Mouse (Mus musculus) liver, adult 2 months (tissue): Measurements from ENCODE around the gene Zfp444. TPM values are rescaled to one million over a fixed set of nuclear protein-coding genes. Genes with fewer than 3 reads are reported as not detected.

Experiments
- DNase-seq: peaks from one replicate; pipeline ENCODE4 v3.0.0-alpha.2; 2011; ENCODE audit warnings: low read depth, low spot score; ENCODE audit errors: extremely low read depth
- H3K27ac ChIP-seq: fragments of 200-500 bp; replicated peaks from 2 replicates; pipeline ENCODE4 v1.5.1; 2012; ENCODE audit warnings: low read depth, mild to moderate bottlenecking, control low read depth, inconsistent platforms, low read length; ENCODE audit not compliant: insufficient read depth
- H3K27me3 ChIP-seq: fragments of 200-500 bp; 2 replicates; pipeline ENCODE4 v1.6.1; 2012; ENCODE audit warnings: mild to moderate bottlenecking, moderate library complexity, low read length, inconsistent platforms; ENCODE audit not compliant: control insufficient read depth, insufficient read depth
- H3K36me3 ChIP-seq: fragments of 200-500 bp; 2 replicates; pipeline ENCODE4 v1.6.1; 2012; ENCODE audit warnings: low read length, inconsistent platforms; ENCODE audit not compliant: control insufficient read depth, insufficient read depth
- H3K4me1 ChIP-seq: fragments of 200-500 bp; 2 replicates; pipeline ENCODE4 v1.6.1; 2011; ENCODE audit warnings: low read length; ENCODE audit not compliant: control insufficient read depth, insufficient read depth
- H3K4me3 ChIP-seq: fragments of 200-500 bp; 2 replicates; pipeline ENCODE4 v1.5.1; 2011; ENCODE audit warnings: low read depth, mild to moderate bottlenecking, control low read depth, low read length, moderate library complexity; ENCODE audit not compliant: insufficient read depth
- H3K79me2 ChIP-seq: fragments of 200-500 bp; 2 replicates; pipeline ENCODE4 v1.6.1; 2012; ENCODE audit warnings: inconsistent platforms, mild to moderate bottlenecking, low read length, moderate library complexity; ENCODE audit not compliant: control insufficient read depth, insufficient read depth
- H3K9ac ChIP-seq: fragments of 200-500 bp; 2 replicates; pipeline ENCODE4 v1.6.1; 2012; ENCODE audit warnings: low read depth, mild to moderate bottlenecking, control low read depth, inconsistent platforms, low read length
- CTCF ChIP-seq: fragments of 200-500 bp; IDR thresholded peaks from 2 replicates; pipeline ENCODE4 v1.5.1; 2011; ENCODE audit warnings: low read depth, low read length, control low read depth
- POLR2A ChIP-seq: fragments of 200-500 bp; IDR thresholded peaks from 2 replicates; pipeline ENCODE4 v1.6.1; 2011; ENCODE audit warnings: low read length, control low read depth; ENCODE audit not compliant: insufficient read depth; ENCODE audit errors: extremely low read depth
- WGBS: fragments of 180-500 bp; shearing (Covaris S2); methylation state at CpG from one replicate; pipeline ENCODE4 v1.1.7; 2018; 5-methylcytosine and 5-hydroxymethylcytosine counted together
- polyA plus RNA-seq: library from polyadenylated mRNA; depleted of rRNA; stranded (reverse); fragments of >200 nt; gene quantifications from 2 replicates; pipeline ENCODE4 v1.2.3, GENCODE M21; 2012
- total RNA-seq: library from RNA; depleted of rRNA; stranded (reverse); fragments of >200 nt; gene quantifications from 2 replicates; pipeline ENCODE4 v1.2.3, GENCODE M21; 2014

The Zfp444 gene
- total and polyA plus RNA-seq, 2 experiments, result 11.0 to 23.9 TPM

DNA sequence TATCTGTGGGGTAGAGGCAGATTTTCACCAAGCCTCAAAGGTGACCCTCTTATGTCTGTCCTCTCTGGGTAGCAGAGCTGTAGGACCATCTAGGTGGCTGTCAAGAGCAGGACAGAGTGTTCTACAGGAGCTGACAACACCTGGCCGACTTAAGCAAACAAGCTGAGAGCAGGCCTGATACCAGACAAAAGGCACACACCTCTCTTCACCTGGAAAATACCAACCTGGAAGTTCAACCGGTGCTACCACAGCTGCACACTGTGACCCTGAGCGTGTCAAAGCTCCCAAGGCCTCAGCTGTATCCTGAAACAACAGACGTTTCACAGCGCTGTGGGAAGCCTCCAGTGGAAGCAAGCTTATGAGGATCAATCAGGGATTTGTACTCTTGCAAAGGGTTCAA lies 24.3 kb upstream of the Zfp444 start:
- Histone ChIP-seq H3K9ac (no peak overlapping the region), H3K4me1 (peaks cover 56% of the 10 kb centered on the region)
- TF ChIP-seq CTCF (no peak), POLR2A (no peak)

DNA sequence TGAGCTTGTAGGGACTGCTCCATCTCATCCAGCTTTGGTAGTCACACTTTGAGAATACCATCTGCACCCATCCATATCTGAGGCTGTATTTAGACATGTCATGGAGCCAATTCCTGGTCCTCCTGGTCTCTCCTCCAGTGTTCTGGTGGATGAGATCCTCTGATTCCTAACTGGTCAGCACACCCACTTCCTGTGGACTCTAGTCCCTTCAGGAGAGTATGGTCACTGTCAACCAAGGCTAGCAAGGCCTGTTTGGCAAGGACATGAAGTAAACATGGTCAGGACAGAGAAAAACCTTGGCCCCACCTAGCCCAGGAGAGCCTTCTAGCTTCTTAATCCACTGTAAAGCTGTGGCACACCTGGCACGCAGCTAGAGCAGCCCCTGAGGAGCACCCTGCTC lies 20.8 kb upstream of the Zfp444 start:
- H3K36me3 ChIP-seq, result no peaks in the 10 kb centered on the region
- peaks cover 76% of the 10 kb centered on the region for H3K79me2 ChIP-seq
- H3K27me3 ChIP-seq, result no peaks in the 10 kb centered on the region
- no peak overlapping the region for H3K4me3 ChIP-seq
- 36% methylated on average over 1 of the region's 1 CpGs for WGBS
- peak; percentile 66 for DNase-seq
- TF ChIP-seq POLR2A, result no peak
- no peak for TF ChIP-seq CTCF
- peak overlapping the region; percentile 22 for H3K27ac ChIP-seq
- no peak overlapping the region for H3K9ac ChIP-seq
- H3K4me1 ChIP-seq, result peaks cover 61% of the 10 kb centered on the region

More for the DNA sequence above, 24.3 kb upstream of the Zfp444 start:
- H3K36me3 ChIP-seq, result no peaks in the 10 kb centered on the region
- peak overlapping the region; percentile 28 for H3K27ac ChIP-seq
- 17% methylated on average over 5 of the region's 5 CpGs for WGBS
- no peaks in the 10 kb centered on the region for H3K27me3 ChIP-seq
- no peak overlapping the region for H3K4me3 ChIP-seq
- DNase-seq, result peak; percentile 38
- H3K79me2 ChIP-seq, result peaks cover 84% of the 10 kb centered on the region

DNA sequence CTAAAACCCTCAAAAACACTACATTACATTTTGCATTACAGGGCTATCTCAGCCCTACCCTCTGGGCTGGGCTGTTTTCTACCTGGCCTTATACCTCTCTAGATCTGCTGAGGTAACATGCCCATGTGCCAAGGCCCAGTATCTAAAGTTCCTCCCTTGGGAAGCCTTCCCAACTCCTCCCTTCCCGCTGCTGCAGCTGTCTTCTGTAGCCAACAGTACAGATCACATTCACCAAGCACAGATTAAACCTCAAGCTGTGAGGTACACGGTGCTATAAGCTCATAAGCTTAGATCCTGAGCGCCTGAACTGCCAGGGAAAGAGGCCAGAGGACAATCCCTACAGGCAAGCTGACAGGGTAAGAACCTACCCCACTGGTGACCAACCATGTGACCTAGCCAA lies 20.0 kb upstream of the Zfp444 start:
- H3K27me3 ChIP-seq, result no peaks in the 10 kb centered on the region
- H3K9ac ChIP-seq, result no peak overlapping the region
- no peaks in the 10 kb centered on the region for H3K36me3 ChIP-seq
- H3K79me2 ChIP-seq, result peaks cover 71% of the 10 kb centered on the region
- 24% methylated on average over 3 of the region's 3 CpGs for WGBS
- peaks cover 59% of the 10 kb centered on the region for H3K4me1 ChIP-seq
- TF ChIP-seq POLR2A (no peak), CTCF (no peak)
- H3K4me3 ChIP-seq, result no peak overlapping the region
- H3K27ac ChIP-seq, result peak overlapping the region; percentile 22
- DNase-seq, result peak; percentile 80

DNA sequence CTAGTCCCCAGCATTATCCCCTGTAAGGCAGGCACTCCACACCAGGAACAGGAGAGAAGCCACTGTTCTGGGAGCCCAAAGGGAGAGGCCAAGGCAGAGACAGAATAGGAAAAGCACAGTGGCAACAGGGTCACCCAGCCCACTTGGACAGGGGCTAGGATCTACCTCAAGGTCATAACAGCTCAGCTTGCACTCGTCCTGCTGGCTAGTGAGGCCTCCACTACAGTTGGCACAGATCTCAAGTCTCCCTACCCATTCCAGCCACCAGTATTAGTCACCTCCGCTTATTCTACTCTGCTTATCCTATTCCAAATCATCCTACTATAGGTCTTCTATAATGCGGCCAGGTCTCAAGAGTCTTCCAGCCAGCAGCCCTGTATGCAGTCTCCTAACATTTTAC lies 18.9 kb upstream of the Zfp444 start:
- no peak for TF ChIP-seq POLR2A
- no peak for TF ChIP-seq CTCF
- Histone ChIP-seq H3K36me3 (no peaks in the 10 kb centered on the region), H3K79me2 (peaks cover 62% of the 10 kb centered on the region), H3K27me3 (no peaks in the 10 kb centered on the region), H3K27ac (peak overlapping the region; percentile 100), H3K4me1 (peaks cover 57% of the 10 kb centered on the region), H3K4me3 (no peak overlapping the region), H3K9ac (no peak overlapping the region)
- 49% methylated on average over 3 of the region's 3 CpGs for WGBS
- DNase-seq, result no peak

DNA sequence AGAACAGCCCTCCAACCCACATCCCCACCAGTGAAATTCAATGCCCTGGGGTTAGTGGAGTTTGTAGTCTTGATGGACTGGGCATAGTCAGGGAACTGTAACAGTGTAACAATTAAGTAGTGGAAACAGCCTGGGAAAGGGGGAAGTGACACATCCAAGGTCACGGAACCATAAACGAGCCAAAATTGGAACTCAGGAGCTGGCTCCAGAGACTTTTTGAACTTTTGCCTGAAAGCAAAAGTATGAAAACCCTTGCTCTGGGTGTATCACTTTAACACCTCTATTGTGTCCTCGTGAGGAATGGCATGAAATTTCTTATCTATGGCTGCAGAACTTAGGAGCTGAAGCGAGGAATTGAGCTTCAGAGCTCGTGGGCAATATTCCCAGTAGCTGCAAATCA lies 17.9 kb upstream of the Zfp444 start:
- Histone ChIP-seq H3K27ac (peak overlapping the region; percentile 100), H3K4me1 (peaks cover 47% of the 10 kb centered on the region), H3K36me3 (no peaks in the 10 kb centered on the region), H3K4me3 (peak overlapping the region; percentile 98; the same call in 1 of the 2 replicates), H3K27me3 (no peaks in the 10 kb centered on the region), H3K9ac (peak overlapping the region; percentile 99), H3K79me2 (peaks cover 51% of the 10 kb centered on the region)
- WGBS, result 8% methylated on average over 5 of the region's 5 CpGs
- no peak for TF ChIP-seq CTCF
- no peak for TF ChIP-seq POLR2A
- DNase-seq, result peak; percentile 34

DNA sequence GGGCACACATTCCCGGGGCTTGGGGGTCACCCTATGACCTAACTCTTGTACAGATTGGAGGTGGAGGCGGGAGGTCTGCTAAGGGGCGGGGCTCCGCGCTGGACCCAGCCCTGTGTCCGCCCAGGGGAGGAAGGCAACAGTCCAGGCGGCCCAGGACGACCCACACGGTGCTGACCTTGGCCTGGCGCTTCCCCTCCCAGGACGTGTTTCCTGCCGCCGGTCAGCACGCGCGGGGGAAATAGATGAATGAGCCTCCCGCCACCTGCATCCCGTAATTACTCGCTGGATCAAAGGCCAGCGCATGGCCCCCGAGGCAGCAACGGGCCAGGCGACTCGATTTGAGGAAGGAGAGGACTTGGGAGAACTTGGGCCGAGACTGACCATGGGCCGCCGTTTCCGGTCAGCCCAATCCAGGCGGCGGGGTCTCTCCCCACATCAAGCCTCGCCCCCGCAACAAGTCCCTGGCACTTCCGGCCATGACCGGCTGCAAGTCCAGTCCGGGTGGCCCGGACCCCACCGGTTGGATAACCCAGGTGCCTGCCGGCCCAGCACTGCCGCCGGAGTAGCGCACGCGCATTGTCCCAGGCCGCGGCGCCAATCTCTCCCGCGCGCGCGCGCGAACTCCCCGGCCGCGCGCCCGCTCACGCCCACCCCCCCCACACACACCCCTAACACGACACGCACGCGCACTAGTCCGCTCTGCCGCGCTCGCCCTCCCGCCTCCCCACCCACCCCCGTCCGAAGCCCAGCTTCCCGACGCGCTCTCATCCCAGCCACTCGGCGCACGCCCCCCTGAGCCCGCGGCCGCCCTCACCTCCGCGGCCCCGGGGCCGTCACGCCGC lies 16.8 kb upstream of the Zfp444 start:
- Histone ChIP-seq H3K27me3 (no peaks in the 10 kb centered on the region), H3K79me2 (peaks cover 43% of the 10 kb centered on the region), H3K27ac (peak overlapping the region; percentile 100), H3K4me3 (peak overlapping the region; percentile 98), H3K4me1 (peaks cover 45% of the 10 kb centered on the region), H3K36me3 (no peaks in the 10 kb centered on the region), H3K9ac (peak overlapping the region; percentile 99)
- TF ChIP-seq CTCF, result no peak
- peak; percentile 66 for TF ChIP-seq POLR2A
- DNase-seq, result peak; percentile 83
- under 1% methylated on average over 83 of the region's 85 CpGs for WGBS
